ENCODE assay signal across 10 mouse cellular contexts in the genomic region with DNA sequence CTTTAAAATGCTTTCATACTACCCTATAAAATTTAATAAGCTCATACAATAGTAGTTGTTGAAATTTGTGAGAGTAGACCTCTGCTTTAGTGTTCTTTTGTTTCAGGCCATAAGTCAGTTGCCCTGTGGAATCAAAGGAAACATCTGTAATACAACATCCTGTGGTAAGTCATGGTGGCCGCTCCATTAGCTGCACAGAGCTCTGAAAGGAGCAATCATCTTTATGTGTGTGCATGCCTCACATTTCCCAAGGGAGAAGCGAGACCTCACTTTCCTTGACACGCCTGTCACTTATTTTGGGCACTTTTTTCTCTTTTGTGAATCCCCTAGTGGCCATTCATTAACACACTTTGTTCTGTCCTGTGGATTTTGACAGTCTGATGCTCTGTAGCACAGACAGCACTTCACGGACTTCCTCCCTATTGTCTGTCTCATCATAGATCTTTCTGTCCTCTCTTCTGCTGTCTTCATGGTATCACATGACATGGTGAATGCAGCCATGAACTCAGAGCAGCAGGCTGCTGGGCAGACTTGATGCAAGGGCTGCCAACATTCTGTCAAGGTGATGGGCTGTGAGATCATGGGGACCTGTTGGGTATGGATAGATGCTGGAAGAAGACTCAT.
DNase-seq lines count a peak whose midpoint lies in the region; ATAC-seq and TF ChIP-seq lines count a peak whose summit lies in the region.
"Had no signal": no experiment of that assay in that cellular context is flagged by ENCODE, and none has a peak within 500 bp of the region (broad histone marks: within the 10 kb centered on the region; RNA-seq: fewer than 3 reads in every experiment).

No protein-coding gene starts in this region.

- H3K9me3 ChIP-seq in heart, postnatal 0 days (replicated peaks; ENCODE audit: control insufficient read depth, low read length): no peaks in the 10 kb centered on the region
- no peaks in the 10 kb centered on the region for H3K9me3 ChIP-seq in heart, embryonic 10.5 days
- H3K9me3 ChIP-seq in midbrain, embryonic 11.5 days (ENCODE audit: control insufficient read depth, low read length): no peaks in the 10 kb centered on the region
- no peaks in the 10 kb centered on the region for H3K9me3 ChIP-seq in midbrain, embryonic 14.5 days (ENCODE audit: control insufficient read depth, low read length)
- H3K9me3 ChIP-seq in hindbrain, embryonic 12.5 days (replicated peaks): no peaks in the 10 kb centered on the region
- H3K9me3 ChIP-seq: stomach, embryonic 15.5 days had no signal

- no peak overlapping the region for H3K27ac ChIP-seq in heart, postnatal 0 days (ENCODE audit: low read depth)
- H3K27ac ChIP-seq in heart, embryonic 10.5 days: no peak overlapping the region
- no peak overlapping the region for H3K27ac ChIP-seq in midbrain, embryonic 11.5 days (ENCODE audit: low read depth, low read length)
- H3K27ac ChIP-seq in midbrain, embryonic 14.5 days (replicated peaks; ENCODE audit: low read depth, low read length): no peak overlapping the region
- no peak overlapping the region for H3K27ac ChIP-seq in hindbrain, embryonic 12.5 days
- H3K27ac ChIP-seq: stomach, embryonic 15.5 days had no signal

- TF ChIP-seq CTCF in heart, postnatal 0 days (IDR thresholded peaks at IDR 0.05; ENCODE audit: low read depth): no peak; the same call in 1 of the 2 replicates

- 68% methylated on average over 4 of the region's 4 CpGs for WGBS in heart, postnatal 0 days
- WGBS in heart, embryonic 10.5 days: 51% methylated on average over 4 of the region's 4 CpGs
- 54% methylated on average over 4 of the region's 4 CpGs for WGBS in midbrain, embryonic 11.5 days
- WGBS in midbrain, embryonic 14.5 days: 34% methylated on average over 4 of the region's 4 CpGs
- WGBS in hindbrain, embryonic 12.5 days: 43% methylated on average over 4 of the region's 4 CpGs

- H3K4me2 ChIP-seq in heart, postnatal 0 days (ENCODE audit: low read depth, low read length): no peak overlapping the region
- H3K4me2 ChIP-seq in midbrain, embryonic 11.5 days: no peak overlapping the region
- no peak overlapping the region for H3K4me2 ChIP-seq in midbrain, embryonic 14.5 days (ENCODE audit: low read length)
- no peak overlapping the region for H3K4me2 ChIP-seq in hindbrain, embryonic 12.5 days (replicated peaks)
- H3K4me2 ChIP-seq: stomach, embryonic 15.5 days had no signal

- no peak overlapping the region for H3K4me3 ChIP-seq in heart, postnatal 0 days (ENCODE audit: low read depth, low read length)
- no peak overlapping the region for H3K4me3 ChIP-seq in heart, embryonic 10.5 days
- no peak overlapping the region for H3K4me3 ChIP-seq in midbrain, embryonic 11.5 days (ENCODE audit: low read depth, low read length)
- H3K4me3 ChIP-seq in midbrain, embryonic 14.5 days (replicated peaks; ENCODE audit: low read depth, low read length): no peak overlapping the region
- no peak overlapping the region for H3K4me3 ChIP-seq in hindbrain, embryonic 12.5 days
- H3K4me3 ChIP-seq: stomach, embryonic 15.5 days had no signal

- DNase-seq in heart, postnatal 0 days (ENCODE audit: low spot score): no peak
- DNase-seq in heart, embryonic 10.5 days (ENCODE audit: low spot score): no peak
- no peak for DNase-seq in midbrain, embryonic 11.5 days (ENCODE audit: low spot score, missing footprints)
- no peak for DNase-seq in midbrain, embryonic 14.5 days
- DNase-seq in mesoderm, embryonic 11.5 days (ENCODE audit: low read depth, low spot score): peak; percentile 59
- no peak for DNase-seq in right cerebral cortex, postnatal 4 days
- no peak for DNase-seq in right cerebral cortex, postnatal 10 days (ENCODE audit: low spot score in 2 of 2)

- 0 out of 2 replicates have a peak, but pooled peaks have one; percentile 48 for TF ChIP-seq EP300 in heart, postnatal 0 days (IDR thresholded peaks at IDR 0.05; ENCODE audit: low read depth)

- no peaks in the 10 kb centered on the region for H3K36me3 ChIP-seq in heart, postnatal 0 days (replicated peaks; ENCODE audit: control insufficient read depth, insufficient read depth, low read length)
- H3K36me3 ChIP-seq in heart, embryonic 10.5 days: no peaks in the 10 kb centered on the region
- no peaks in the 10 kb centered on the region for H3K36me3 ChIP-seq in midbrain, embryonic 11.5 days (ENCODE audit: control insufficient read depth, insufficient read depth, low read length)
- no peaks in the 10 kb centered on the region for H3K36me3 ChIP-seq in midbrain, embryonic 14.5 days (ENCODE audit: control insufficient read depth, insufficient read depth, low read length)
- H3K36me3 ChIP-seq in hindbrain, embryonic 12.5 days: no peaks in the 10 kb centered on the region
- H3K36me3 ChIP-seq: stomach, embryonic 15.5 days had no signal

- no peak overlapping the region for H3K9ac ChIP-seq in heart, postnatal 0 days (replicated peaks; ENCODE audit: low read depth, low read length)
- H3K9ac ChIP-seq in midbrain, embryonic 11.5 days (ENCODE audit: low read length): no peak overlapping the region
- no peak overlapping the region for H3K9ac ChIP-seq in midbrain, embryonic 14.5 days (replicated peaks; ENCODE audit: low read length)
- H3K9ac ChIP-seq in hindbrain, embryonic 12.5 days: no peak overlapping the region; the same call in 1 of the 2 replicates
- H3K9ac ChIP-seq: stomach, embryonic 15.5 days had no signal

- H3K27me3 ChIP-seq in heart, postnatal 0 days (ENCODE audit: control insufficient read depth, insufficient read depth, low read length): no peaks in the 10 kb centered on the region
- no peaks in the 10 kb centered on the region for H3K27me3 ChIP-seq in heart, embryonic 10.5 days (ENCODE audit: insufficient read depth, poor library complexity, severe bottlenecking)
- no peaks in the 10 kb centered on the region for H3K27me3 ChIP-seq in midbrain, embryonic 11.5 days (ENCODE audit: control insufficient read depth, insufficient read depth, low read length)
- no peaks in the 10 kb centered on the region for H3K27me3 ChIP-seq in midbrain, embryonic 14.5 days (ENCODE audit: control insufficient read depth, insufficient read depth, low read length)
- no peaks in the 10 kb centered on the region for H3K27me3 ChIP-seq in hindbrain, embryonic 12.5 days
- H3K27me3 ChIP-seq: stomach, embryonic 15.5 days had no signal

- peak; percentile 51 for ATAC-seq in heart, postnatal 0 days (ENCODE audit: insufficient read depth, low read depth)
- peak; percentile 38 for ATAC-seq in midbrain, embryonic 11.5 days (ENCODE audit: low FRiP score)
- no peak for ATAC-seq in midbrain, embryonic 14.5 days (ENCODE audit: low FRiP score, low TSS enrichment)
- ATAC-seq in hindbrain, embryonic 12.5 days (ENCODE audit: low FRiP score): peak; percentile 48; the same call in 1 of the 2 replicates
- ATAC-seq: forebrain, embryonic 16.5 days had no signal

- no peaks in the 10 kb centered on the region for H3K4me1 ChIP-seq in heart, postnatal 0 days (ENCODE audit: control insufficient read depth, insufficient read depth)
- H3K4me1 ChIP-seq in heart, embryonic 10.5 days: no peaks in the 10 kb centered on the region
- no peaks in the 10 kb centered on the region for H3K4me1 ChIP-seq in midbrain, embryonic 11.5 days (ENCODE audit: control insufficient read depth, insufficient read depth, low read length)
- H3K4me1 ChIP-seq in midbrain, embryonic 14.5 days (ENCODE audit: control insufficient read depth, insufficient read depth, low read length): no peaks in the 10 kb centered on the region
- H3K4me1 ChIP-seq in hindbrain, embryonic 12.5 days: no peaks in the 10 kb centered on the region
- H3K4me1 ChIP-seq: stomach, embryonic 15.5 days had no signal
